ENCODE assay signal across 9 mouse cellular contexts in genomic region chr4:48539841-48540575, GRCm38 (mm10). TPM values are rescaled to one million over a fixed set of nuclear protein-coding genes. Genes with fewer than 3 reads are reported as not detected.
DNase-seq lines count a peak whose midpoint lies in the region; ATAC-seq and TF ChIP-seq lines count a peak whose summit lies in the region.
"Had no signal": no experiment of that assay in that cellular context is flagged by ENCODE, and none has a peak within 500 bp of the region (broad histone marks: within the 10 kb centered on the region; RNA-seq: fewer than 3 reads in every experiment).

Gene Msantd3 (plus strand): TSS chr4:48539935.

- H3K27me3 ChIP-seq in embryonic facial prominence, embryonic 14.5 days (replicated peaks; ENCODE audit: control insufficient read depth, insufficient read depth, low read length) = no peaks in the 10 kb centered on the region
- no peaks in the 10 kb centered on the region for H3K27me3 ChIP-seq in kidney, embryonic 16.5 days (ENCODE audit: insufficient read depth, low read length)
- H3K27me3 ChIP-seq in liver, embryonic 12.5 days (replicated peaks) = peaks cover 45% of the 10 kb centered on the region
- no peaks in the 10 kb centered on the region for H3K27me3 ChIP-seq in myocyte (ENCODE audit: control insufficient read depth, insufficient read depth, insufficient read length)
- H3K27me3 ChIP-seq in thymus, adult 2 months (ENCODE audit: control insufficient read depth, insufficient read depth, low read length) = no peaks in the 10 kb centered on the region; the same call in 1 of the 2 replicates

- peak within 1 kb of the TSS; percentile 64 for H3K4me2 ChIP-seq in embryonic facial prominence, embryonic 14.5 days (ENCODE audit: low read depth, low read length)
- H3K4me2 ChIP-seq in kidney, embryonic 16.5 days (replicated peaks; ENCODE audit: low read depth, low read length) = peak within 1 kb of the TSS; percentile 58
- peak within 1 kb of the TSS; percentile 76 for H3K4me2 ChIP-seq in liver, embryonic 12.5 days
- H3K4me2 ChIP-seq in myocyte (ENCODE audit: low read depth) = peak within 1 kb of the TSS; percentile 97

- no peaks in the 10 kb centered on the region for H3K9me3 ChIP-seq in embryonic facial prominence, embryonic 14.5 days (ENCODE audit: control insufficient read depth, low read length)
- no peaks in the 10 kb centered on the region for H3K9me3 ChIP-seq in kidney, embryonic 16.5 days (ENCODE audit: low read length)
- no peaks in the 10 kb centered on the region for H3K9me3 ChIP-seq in liver, embryonic 12.5 days (replicated peaks)

- under 1% methylated on average over 29 of the region's 86 CpGs for WGBS in embryonic facial prominence, embryonic 14.5 days
- WGBS in kidney, embryonic 16.5 days = 0% methylated on average over 48 of the region's 86 CpGs
- under 1% methylated on average over 37 of the region's 86 CpGs for WGBS in liver, embryonic 12.5 days (ENCODE audit: insufficient replicate concordance)
- 10% methylated on average over 84 of the region's 86 CpGs for WGBS in thymus, adult 2 months

- H3K79me2 ChIP-seq in myocyte (ENCODE audit: control insufficient read depth, insufficient read depth) = peaks cover 42% of the 10 kb centered on the region

- TF ChIP-seq POLR2A in myocyte (IDR thresholded peaks at IDR 0.05; ENCODE audit: insufficient read length, low read depth) = peak; percentile 31
- TF ChIP-seq POLR2A in thymus, adult 2 months (IDR thresholded peaks at IDR 0.05; ENCODE audit: control insufficient read depth, extremely low read depth, insufficient read depth, low read length, poor library complexity) = no peak

- peak within 1 kb of the TSS; percentile 92 for H3ac ChIP-seq in myocyte (ENCODE audit: control insufficient read depth, insufficient read length)

- no peaks in the 10 kb centered on the region for H3K36me3 ChIP-seq in embryonic facial prominence, embryonic 14.5 days (ENCODE audit: control insufficient read depth, insufficient read depth, low read length)
- H3K36me3 ChIP-seq in kidney, embryonic 16.5 days (ENCODE audit: insufficient read depth, low read length) = no peaks in the 10 kb centered on the region
- no peaks in the 10 kb centered on the region for H3K36me3 ChIP-seq in liver, embryonic 12.5 days
- H3K36me3 ChIP-seq in myocyte (ENCODE audit: control insufficient read depth, insufficient read depth) = no peaks in the 10 kb centered on the region
- no peaks in the 10 kb centered on the region for H3K36me3 ChIP-seq in thymus, adult 2 months (ENCODE audit: control insufficient read depth, insufficient read depth, low read length)

- peak; percentile 77 for ATAC-seq in embryonic facial prominence, embryonic 14.5 days (ENCODE audit: low read depth)
- peak; percentile 76 for ATAC-seq in kidney, embryonic 16.5 days (ENCODE audit: low FRiP score, low TSS enrichment)
- ATAC-seq in liver, embryonic 12.5 days = 0 out of 2 replicates have a peak, but pooled peaks have one; percentile 24

- peak within 1 kb of the TSS; percentile 78 for H3K4me3 ChIP-seq in embryonic facial prominence, embryonic 14.5 days (ENCODE audit: low read depth, low read length)
- peak within 1 kb of the TSS; percentile 85 for H3K4me3 ChIP-seq in kidney, embryonic 16.5 days (ENCODE audit: low read length)
- H3K4me3 ChIP-seq in liver, embryonic 12.5 days = peak within 1 kb of the TSS; percentile 62
- peak within 1 kb of the TSS; percentile 44 for H3K4me3 ChIP-seq in myocyte
- H3K4me3 ChIP-seq in thymus, adult 2 months (ENCODE audit: control insufficient read depth, insufficient read depth, low read length) = peak within 1 kb of the TSS; percentile 41

- peak within 1 kb of the TSS; percentile 95 for H3K27ac ChIP-seq in embryonic facial prominence, embryonic 14.5 days (replicated peaks; ENCODE audit: low read depth, low read length)
- peak within 1 kb of the TSS; percentile 92 for H3K27ac ChIP-seq in kidney, embryonic 16.5 days (ENCODE audit: low read length)
- peak within 1 kb of the TSS; percentile 48 for H3K27ac ChIP-seq in liver, embryonic 12.5 days
- no peak within 1 kb of the TSS for H3K27ac ChIP-seq in thymus, adult 2 months (ENCODE audit: control insufficient read depth, insufficient read depth, low read length)

- peak; percentile 81 for DNase-seq in 3134 (ENCODE audit: extremely low read depth, insufficient read length, low spot score)
- peak; percentile 54 for DNase-seq in adrenal gland, postnatal 25 days
- peak; percentile 81 for DNase-seq in embryonic facial prominence, embryonic 14.5 days (ENCODE audit: low spot score)
- DNase-seq in heart, adult 9 months (ENCODE audit: low spot score in 2 of 2) = peak; percentile 26 to 43
- DNase-seq in thymus, adult 2 months = peak; percentile 17

- TF ChIP-seq CTCF in thymus, adult 2 months (IDR thresholded peaks at IDR 0.05; ENCODE audit: borderline replicate concordance, control insufficient read depth, extremely low read depth, insufficient read depth, low read length, poor library complexity) = no peak

- peaks cover 22% of the 10 kb centered on the region for H3K4me1 ChIP-seq in embryonic facial prominence, embryonic 14.5 days (ENCODE audit: control insufficient read depth, insufficient read depth, low read length)
- peaks cover 24% of the 10 kb centered on the region for H3K4me1 ChIP-seq in kidney, embryonic 16.5 days (ENCODE audit: insufficient read depth, low read length)
- H3K4me1 ChIP-seq in liver, embryonic 12.5 days = peaks cover 14% of the 10 kb centered on the region; the same call in 1 of the 2 replicates
- peaks cover 9% of the 10 kb centered on the region for H3K4me1 ChIP-seq in thymus, adult 2 months (replicated peaks; ENCODE audit: control insufficient read depth, insufficient read depth, low read length)

- peak within 1 kb of the TSS; percentile 94 for H3K9ac ChIP-seq in embryonic facial prominence, embryonic 14.5 days (ENCODE audit: low read depth, low read length)
- peak within 1 kb of the TSS; percentile 97 for H3K9ac ChIP-seq in kidney, embryonic 16.5 days (replicated peaks; ENCODE audit: low read length)
- peak within 1 kb of the TSS; percentile 72 for H3K9ac ChIP-seq in liver, embryonic 12.5 days

TF ChIP-seq in myocyte, 11 proteins besides CTCF, POLR2A, EP300 and RAD21:
- no peak for TF ChIP-seq TCF12 (IDR thresholded peaks at IDR 0.05; ENCODE audit: insufficient read depth, poor library complexity, severe bottlenecking)
- TF ChIP-seq USF1 (IDR thresholded peaks at IDR 0.05; ENCODE audit: low read depth) = no peak
- no peak for TF ChIP-seq MYOD1 (IDR thresholded peaks at IDR 0.05; ENCODE audit: control insufficient read depth in 1 of 3, insufficient read length in 2 of 3, low read depth in 2 of 3)
- no peak for TF ChIP-seq SRF (IDR thresholded peaks at IDR 0.05; ENCODE audit: control insufficient read depth, insufficient read length, low read depth)
- TF ChIP-seq E2F4 (IDR thresholded peaks at IDR 0.05; ENCODE audit: insufficient read depth) = no peak
- TF ChIP-seq POLR2AphosphoS2 (IDR thresholded peaks at IDR 0.05; ENCODE audit: insufficient read length, low read depth) = no peak
- no peak for TF ChIP-seq REST (IDR thresholded peaks at IDR 0.05; ENCODE audit: insufficient read depth, insufficient read length)
- no peak for TF ChIP-seq MAX (IDR thresholded peaks at IDR 0.05; ENCODE audit: low read depth)
- no peak for TF ChIP-seq CEBPB (IDR thresholded peaks at IDR 0.05; ENCODE audit: insufficient read depth, poor library complexity, severe bottlenecking)
- TF ChIP-seq MYOG (IDR thresholded peaks at IDR 0.05; ENCODE audit: control insufficient read depth in 1 of 3, insufficient read depth in 1 of 3, insufficient read length in 2 of 3, low read depth in 2 of 3) = no peak
- no peak for TF ChIP-seq TCF3 (IDR thresholded peaks at IDR 0.05; ENCODE audit: insufficient read length, low read depth)

RNA-seq across cellular contexts. Expression of gene Msantd3, which starts in this region (rescaled TPM):
- total RNA-seq in adrenal gland, postnatal 25 days (2021) = 15.7 and 15.8 TPM in 2 replicates
- 22.3 and 28.4 TPM in 2 replicates for polyA plus RNA-seq in embryonic facial prominence, embryonic 14.5 days (2014; fragmentation: Nextera tagmentation; extraction: Ambion mirVana)
- polyA plus RNA-seq in kidney, embryonic 16.5 days (2015; fragmentation: Nextera tagmentation; extraction: Ambion mirVana) = 28.8 and 29.5 TPM in 2 replicates
- 4.7 and 5.9 TPM in 2 replicates for polyA plus RNA-seq in liver, embryonic 12.5 days (2016; fragmentation: Nextera tagmentation; extraction: Ambion mirVana)
- 24.5 TPM for polyA plus RNA-seq in myocyte (2012; fragmentation: generic; extraction: Trizol)
- polyA plus RNA-seq in thymus, adult 2 months (2012; rRNA removed) = 1.2 and 1.7 TPM in 2 replicates
- total RNA-seq: MEL had no signal

Comparison
In these comparisons a context has a peak if more than half of its experiments do, and no peak if none do; other contexts are left out.
1. DNase-seq: peak in every context shown above with its lines; median percentile 81 in 3134; 81 in embryonic facial prominence, embryonic 14.5 days; 54 in adrenal gland, postnatal 25 days; 34 in heart, adult 9 months; 17 in thymus, adult 2 months.
2. ATAC-seq: peak in every context shown above with its lines; median percentile 77 in embryonic facial prominence, embryonic 14.5 days; 76 in kidney, embryonic 16.5 days; 24 in liver, embryonic 12.5 days.